Mouse (Mus musculus) megakaryocyte, adult 5-6 weeks (primary cell): ENCODE results near the gene Fbxo27. TPM values are rescaled to one million over a fixed set of nuclear protein-coding genes. Genes with fewer than 3 reads are reported as not detected.
"Not testable (repeated sequence)": the region's sequence is repeated elsewhere in the genome, so short reads cannot be mapped to it uniquely, and the experiment has no call there.

Experiments used
- ATAC-seq: 2 replicates; pipeline ENCODE4 v1.8.0; 2016; ENCODE audit warnings: mild to moderate bottlenecking, inconsistent platforms; ENCODE audit not compliant: poor library complexity, severe bottlenecking
- total RNA-seq, 2 experiments: library from RNA; stranded (forward) in 1 of 2; stranded (reverse) in 1 of 2; fragments of 153-499, 151-499 nt in 1 of 2; fragments of 221-1000, 200-1000 nt in 1 of 2; gene quantifications; 2 replicates each; pipeline versions ENCODE4 v1.2.3 to v1.2.4; 2015 to 2017

Fbxo27 gene
- total RNA-seq, 2 experiments from 2014 or later: 0.58 to 0.70 TPM

DNA sequence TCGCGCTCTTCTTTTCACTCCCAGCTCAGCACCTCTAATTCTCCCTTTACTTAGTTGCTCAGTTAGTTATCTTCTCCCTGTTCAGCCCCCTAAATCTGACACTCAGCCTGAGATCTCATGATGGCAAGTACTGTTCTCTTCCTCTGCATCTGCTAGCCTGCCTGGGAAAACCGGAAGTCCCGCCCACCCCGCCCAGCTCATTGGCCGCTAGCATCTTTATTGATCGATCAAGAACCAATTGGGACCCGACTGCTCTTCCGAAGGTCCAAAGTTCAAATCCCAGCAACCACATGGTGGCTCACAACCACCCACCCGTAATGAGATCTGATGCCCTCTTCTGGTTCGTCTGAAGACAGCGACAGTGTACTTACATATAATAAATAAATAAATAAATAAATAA lies 8.7 kb downstream of the Fbxo27 start:
- ATAC-seq: not testable (repeated sequence)

DNA sequence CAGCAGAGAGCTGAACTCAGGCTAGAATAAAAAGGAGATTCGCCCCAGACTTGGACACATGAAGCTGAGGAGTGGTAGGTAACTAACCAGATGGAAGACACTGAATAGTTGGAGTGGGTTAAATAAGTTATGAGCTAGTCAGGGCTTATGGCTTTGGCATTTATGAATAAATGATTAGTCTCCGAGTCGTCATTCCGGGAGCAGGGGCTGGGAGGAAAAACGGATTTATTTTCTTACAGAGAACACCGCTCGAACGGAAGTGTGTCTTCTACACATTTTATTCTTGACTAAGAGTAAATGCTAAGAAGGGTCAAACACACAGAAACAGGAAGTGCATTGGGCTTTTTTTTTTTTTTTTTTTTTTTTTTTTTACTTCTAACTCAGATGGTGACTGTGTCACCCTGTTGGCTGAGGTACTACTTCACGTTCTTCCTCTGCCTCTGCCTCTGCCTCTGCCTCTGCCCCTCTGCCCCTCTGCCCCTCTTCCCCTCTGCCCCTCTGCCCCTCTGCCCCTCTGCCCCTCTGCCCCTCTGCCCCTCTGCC lies 10.0 kb downstream of the Fbxo27 start:
- ATAC-seq: peak; percentile 78

DNA sequence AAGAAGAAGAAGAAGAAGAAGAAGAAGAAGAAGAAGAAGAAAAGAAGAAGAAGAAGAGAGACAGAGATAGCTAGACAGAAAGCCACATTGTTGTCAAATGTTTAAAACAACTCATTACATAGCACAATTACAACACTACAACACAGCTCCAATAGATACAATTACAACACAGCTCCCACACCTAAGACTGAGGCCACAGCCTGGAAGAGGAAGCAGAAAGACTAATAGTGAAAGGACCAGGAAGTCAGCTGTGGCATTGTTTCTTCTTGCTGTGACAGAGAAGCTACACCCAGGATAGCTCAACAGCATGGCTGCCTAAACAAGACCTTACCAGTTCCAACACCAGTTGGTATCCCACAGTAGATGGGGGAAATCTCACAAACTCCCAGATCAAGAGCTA lies 16.8 kb downstream of the Fbxo27 start:
- peak; percentile 90 for ATAC-seq

DNA sequence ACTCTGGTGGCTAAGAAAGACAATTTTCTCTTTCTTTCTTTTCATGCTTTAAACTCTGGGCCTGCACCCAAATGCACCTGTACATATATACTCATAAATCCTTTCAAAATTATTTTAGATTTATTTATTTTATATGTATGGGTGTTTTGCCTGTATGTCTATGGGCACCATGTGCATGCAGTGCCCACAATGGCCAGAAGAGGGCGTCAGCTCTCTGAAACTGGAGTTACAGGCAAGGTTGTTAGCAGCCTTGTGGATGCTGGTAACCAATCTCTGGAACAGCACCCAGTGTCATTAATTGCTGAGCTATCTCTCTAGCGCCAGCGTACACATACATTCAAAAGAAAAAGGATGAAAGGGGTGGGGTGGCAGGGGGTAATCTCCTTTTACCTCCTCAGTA lies 18.3 kb downstream of the Fbxo27 start:
- no peak for ATAC-seq

DNA sequence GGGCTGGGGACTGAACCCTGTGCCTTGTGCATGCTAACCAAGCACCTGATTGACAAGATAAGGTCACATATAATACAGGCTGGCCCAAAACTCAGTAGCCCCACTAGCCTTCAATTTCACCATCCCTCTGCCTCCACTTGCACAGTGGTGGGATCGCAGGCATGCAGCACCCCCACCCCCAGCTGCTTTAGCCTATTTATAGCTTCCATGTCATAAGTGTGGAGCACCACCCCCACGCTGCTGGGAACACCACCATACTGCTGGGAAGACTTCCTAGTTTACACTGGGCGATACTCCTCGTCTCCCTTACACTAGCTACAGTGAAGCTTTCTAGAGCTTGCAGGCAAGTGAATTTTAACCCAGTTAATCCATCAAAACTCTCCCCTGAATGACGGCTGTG lies 22.0 kb downstream of the Fbxo27 start:
- no peak for ATAC-seq

DNA sequence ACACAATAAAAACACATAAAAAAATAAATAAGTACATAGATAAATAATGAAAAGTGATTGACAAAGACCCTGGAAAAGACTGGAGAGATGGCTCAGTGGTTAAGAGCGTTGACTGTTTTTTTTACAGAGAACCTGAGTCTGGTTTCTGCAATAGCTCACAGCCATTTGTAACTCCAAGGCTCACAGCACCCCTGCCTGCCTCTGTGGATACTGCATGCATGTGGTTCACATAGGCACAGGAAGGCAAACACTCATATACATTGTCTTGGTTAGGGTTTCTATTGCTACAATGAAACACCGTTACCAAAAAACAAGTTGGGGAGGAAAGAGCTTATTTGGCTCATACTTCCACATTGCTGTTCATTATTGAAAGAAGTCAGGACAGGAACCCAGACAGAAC lies 22.9 kb downstream of the Fbxo27 start:
- no peak for ATAC-seq

DNA sequence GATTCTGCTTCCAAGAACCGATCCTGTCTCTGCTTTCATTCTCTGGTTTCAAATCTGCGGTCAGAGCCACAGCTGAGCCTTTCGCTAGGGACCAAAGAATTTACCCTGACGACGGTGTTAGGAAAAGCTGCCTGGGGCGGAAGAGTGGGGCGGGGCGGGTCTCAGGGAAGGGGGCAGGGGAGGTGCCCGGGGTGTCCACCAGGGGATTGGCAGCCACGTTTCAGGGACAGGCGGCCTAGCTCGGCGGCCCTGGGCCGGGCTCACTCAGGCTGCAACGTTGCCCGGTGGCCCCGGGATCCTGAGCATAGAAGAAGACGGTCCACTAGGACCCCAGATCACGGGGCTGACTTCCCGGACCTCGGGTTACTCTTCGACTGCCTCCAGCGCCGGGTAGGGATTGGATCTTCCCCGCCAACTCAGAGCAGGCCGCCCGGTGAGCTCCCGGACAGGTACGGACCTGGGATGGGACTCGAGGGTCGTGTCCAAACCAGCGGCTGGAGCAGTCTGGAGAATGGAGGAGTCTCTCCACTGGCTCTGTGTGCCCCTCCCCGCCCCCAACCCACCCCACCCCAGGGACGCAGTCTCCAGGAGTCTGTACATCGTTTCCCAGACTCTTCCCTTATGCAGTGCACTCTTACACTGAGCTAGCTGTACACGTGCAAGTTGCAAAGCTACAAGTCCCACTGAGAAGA lies 24.1 kb downstream of the Fbxo27 start, which contains the start of gene Fbxo17:
Gene Fbxo17 (plus strand): TSS at position 215 of the 692 bp plus-strand sequence.
- peak; percentile 89 for ATAC-seq

DNA sequence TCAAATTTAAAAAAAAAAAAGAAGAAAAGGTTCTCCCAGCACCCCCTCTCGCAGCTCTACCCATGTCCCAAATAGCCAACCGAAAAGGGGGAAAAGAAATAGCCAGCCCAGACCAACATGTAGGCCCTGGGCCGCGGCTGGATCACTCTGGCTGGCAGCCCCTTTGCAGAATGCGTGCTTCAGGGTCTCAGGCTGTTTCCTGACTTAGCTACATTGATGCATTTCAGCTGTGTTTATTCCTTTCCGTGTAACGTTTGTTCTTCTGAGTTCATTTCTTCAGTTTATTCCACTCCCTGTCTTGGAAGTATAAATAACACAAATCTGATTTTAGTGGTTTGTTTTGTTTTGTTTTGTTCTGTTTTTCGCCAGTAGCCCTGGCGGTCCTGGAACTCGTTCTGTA lies 25.1 kb downstream of the Fbxo27 start:
- ATAC-seq: no peak

DNA sequence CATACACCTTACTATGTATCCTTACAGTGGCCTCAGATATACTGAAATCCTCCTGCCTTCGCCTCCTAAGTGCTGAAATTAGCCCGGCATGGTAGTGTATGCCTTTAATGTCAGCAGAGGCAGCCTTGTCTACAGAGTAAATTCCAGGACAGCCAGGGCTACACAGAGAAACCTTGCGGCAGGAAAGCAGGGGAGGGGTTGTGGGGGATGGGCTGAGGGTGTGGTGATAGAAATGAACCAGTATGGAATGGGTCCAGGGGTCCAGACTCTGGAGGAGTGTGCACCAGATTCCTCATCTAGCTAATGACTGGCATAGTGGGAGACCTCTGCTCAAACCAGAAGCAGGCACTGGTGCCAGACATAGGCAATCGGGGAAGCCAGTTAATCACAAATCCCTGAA lies 26.5 kb downstream of the Fbxo27 start:
- ATAC-seq: no peak

DNA sequence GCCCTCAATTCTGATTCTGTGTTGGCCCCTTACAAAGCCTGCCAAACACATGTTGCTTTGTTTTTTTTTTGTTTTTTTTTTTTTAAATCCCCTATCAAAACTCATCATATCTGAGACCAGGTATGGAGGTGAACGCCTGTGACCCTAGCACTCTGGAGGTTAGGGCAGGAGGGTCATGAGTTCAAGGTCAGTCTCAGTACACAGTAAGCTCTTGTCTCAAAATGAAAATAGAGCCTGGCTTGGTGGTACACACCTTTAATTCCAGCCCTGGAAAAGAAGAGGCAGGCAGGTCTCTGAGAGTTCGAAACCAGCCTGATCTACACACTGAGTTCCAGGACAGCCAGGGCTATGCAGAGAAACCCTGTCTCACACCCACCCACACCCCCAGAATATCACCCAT lies 27.0 kb downstream of the Fbxo27 start:
- no peak for ATAC-seq

DNA sequence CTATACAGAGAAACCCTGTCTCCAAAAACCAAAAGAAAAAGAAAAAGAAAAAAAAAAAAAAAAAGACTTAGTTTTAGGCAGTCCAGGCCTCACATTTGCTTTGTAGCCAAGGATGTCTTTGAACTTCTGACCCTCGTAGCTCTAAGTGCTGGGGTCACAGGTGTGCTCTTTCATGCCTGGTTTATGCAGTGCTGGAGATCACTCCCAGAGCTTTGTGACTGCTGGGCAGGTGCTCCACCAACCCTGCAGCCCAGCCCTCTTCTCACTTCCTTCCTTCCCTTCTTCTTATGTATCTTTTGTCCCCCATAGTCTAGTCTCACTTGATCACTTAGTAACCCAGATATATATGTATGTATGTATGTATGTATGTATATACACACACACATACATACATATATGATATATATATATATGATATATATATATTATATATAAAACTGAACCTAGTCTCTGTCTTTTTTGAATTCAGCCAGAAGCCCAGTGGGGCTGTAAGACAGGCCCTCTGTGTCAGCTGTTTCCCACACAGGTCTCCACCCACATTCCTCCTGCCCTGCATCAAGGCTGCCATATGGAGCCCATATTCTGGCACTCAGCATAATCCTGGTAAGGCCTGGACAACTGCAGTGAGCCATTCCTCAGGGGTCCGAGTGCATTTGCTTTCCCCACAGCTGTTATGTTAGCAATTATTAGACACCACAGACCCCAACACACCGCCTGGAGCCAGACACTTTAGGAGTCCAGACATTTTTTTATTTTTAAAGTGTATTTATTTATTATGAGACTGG lies 28.3 kb downstream of the Fbxo27 start:
- ATAC-seq: no peak

DNA sequence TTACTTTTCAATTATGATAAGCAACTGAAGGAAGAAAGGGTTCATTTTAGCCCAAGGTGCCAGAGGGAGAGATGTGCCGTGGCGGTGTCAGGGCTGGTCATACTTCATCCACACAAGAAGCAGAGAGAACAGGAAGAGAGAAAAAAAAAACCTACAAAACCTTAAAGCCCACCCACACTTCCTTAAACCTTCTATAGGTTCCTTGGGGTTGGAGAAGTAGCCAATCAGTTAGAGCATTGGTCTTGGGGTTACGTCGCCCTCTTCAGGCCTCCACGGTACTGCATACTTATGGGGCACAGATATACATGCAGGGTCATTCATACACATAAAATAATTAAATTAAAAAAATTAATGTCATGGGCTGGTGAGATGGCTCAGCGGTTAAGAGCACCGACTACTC lies 29.4 kb downstream of the Fbxo27 start:
- peak; percentile 40; the same call in 1 of the 2 replicates for ATAC-seq

DNA sequence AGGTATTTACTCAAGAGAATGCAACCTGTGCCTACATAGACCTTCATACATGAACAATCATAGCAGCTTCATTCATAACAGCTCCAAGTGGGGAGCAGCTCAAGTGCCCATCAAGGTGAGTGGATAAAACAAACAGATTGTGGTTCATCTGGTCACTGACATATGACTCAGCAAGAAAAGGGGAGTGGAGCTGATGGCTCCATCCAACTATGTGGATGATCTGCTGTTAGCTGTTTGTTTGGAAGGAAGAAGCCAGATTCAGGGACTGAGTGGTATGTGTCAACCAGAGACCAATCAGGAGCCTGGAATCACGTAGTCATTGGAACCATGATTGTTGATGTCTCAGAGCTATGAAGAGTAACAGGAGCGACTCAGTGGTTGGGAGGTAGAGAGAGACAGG lies 32.0 kb downstream of the Fbxo27 start:
- no peak for ATAC-seq

DNA sequence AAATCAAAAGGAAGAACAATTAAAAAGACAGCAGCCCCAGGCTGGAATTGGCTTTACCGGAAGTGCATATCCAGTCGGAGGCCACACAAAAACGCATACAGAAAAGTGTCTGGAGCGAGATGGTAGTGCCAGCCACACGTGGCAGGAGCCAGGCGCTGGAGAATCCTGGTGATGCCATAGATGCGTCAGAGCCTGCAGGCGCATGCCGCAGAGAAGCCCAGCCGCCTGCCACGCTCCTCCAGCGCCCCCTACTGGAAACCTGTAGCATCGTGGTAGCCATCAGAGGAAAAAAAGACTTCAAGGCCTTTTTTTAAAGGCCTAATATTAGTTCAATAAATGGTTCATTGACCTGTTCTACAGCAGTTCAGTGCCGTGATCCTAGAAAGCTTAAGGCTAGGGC lies 34.0 kb downstream of the Fbxo27 start:
- peak; percentile 97 for ATAC-seq

DNA sequence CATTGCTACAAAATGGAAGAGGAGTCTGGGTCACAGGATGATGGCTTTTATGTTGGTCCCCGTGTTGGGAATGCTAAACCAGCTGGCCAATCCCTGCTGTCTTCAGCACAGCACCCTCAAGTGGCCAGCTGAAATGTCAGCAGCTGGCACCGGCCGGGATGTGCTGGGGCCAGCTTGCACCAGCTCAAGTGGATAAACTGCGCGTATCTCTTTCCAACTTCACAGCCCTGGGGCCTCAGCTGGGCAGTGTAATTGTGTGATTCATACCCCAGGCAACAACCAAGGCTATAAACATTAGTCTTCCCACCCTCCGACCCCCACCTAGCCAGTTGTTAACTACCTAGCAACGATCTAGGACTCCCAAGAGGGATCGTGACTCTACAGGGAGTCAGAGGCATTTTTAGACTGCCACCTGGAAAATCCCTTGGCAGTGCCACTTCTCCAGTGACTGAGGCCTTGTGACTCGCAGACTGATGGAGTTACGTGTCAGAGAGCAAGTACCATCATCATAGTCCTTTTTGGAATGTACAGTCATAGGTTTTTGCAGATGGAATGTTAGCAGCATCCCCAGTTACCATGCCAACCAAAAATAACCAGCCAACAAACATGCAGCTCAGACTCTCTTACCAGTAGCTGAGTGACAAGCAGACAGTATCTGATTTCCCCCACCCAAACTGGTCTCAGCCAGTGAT lies 35.1 kb downstream of the Fbxo27 start:
- no peak for ATAC-seq

DNA sequence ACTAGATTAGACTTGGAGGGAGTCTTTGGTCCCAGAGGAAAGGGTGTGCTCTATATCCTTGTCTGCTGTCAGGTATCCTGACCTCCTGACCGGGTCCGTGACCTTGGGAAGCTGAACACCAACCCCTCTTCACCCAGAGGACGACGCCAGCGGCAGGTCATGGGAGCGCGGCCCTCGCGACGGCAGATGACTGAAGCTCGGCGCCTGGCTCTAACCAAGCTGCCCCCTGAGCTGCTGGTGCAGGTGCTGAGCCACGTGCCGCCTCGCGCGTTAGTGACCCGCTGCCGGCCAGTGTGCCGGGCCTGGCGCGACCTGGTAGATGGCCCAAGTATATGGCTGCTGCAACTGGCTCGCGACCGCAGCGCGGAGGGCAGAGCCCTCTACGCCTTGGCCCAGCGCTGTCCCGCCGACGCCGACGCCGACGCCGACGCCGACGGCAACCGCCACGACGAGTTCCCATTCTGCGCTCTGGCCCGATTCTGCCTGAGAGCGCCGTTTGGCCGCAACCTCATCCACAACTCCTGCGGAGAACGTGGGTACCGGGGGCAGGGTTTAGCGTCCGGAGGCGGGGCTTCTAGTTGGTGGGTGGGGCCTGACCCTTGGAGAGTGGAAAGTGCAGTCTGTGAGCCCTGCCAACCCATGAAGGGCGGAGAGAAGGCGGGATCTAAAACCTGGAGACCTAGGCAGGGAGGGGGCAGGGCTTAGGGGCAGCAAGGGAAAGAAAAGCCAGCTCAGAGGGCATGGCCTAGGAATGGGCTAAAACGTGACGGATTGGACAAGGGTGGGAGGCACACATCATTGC lies 39.9 kb downstream of the Fbxo27 start:
- ATAC-seq: peak; percentile 97

DNA sequence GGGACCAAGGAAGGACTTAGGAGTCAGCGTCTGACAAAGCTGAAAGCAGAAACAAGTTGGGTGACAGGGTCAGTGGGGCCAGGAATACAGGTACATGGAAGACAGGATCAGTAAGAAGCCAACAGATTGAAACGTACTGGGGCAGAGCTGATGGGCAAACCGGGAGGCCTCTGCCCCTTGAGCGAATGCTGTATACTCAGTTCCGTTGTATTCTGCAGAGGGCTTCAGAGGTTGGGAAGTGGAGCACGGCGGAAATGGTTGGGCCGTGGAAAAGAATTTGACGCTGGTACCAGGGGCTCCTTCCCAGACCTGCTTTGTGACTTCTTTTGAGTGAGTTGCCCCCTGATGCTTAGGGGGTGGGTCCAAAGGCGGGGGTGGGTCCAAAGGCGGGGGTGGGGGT lies 40.6 kb downstream of the Fbxo27 start:
- ATAC-seq: 0 out of 2 replicates have a peak, but pooled peaks have one; percentile 17

DNA sequence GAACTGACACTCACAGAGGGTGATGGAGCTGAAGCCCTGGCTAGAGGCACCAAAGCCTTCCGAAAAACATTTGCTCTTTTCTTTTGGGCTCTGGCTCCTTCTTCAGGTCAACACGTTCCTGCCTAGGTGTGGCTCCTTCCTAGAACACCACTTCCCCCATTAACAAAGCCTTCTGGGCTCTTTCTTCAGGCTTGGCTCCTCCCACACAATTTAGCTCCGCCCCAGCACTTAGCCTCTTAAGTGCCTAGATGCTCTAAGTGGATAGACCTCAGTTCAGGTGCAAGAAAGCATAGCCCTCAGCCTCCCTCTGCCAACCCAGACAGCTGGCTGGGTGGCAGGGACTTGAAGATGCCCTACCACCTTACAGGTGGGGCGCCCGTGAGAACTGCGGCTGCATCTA lies 43.1 kb downstream of the Fbxo27 start:
- ATAC-seq: no peak

DNA sequence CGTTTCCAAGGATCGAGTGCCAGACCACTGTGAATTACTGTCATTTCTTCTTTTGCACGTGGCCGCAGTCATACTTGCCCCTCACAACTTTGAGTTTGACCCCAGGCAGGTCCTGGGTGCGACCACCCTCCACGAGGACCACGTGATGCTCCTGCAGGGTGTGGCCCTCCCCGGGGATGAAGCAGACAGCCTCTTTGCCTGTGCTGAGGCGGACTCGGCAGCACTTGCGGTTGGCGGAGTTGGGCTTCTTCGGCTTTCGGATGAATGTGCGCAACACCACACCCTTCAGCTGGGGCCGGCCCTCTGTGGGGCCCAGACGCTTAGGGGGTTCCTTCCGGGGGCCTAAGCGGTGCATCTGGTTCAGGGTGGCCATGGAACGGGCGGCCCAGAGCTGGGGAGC lies 47.2 kb downstream of the Fbxo27 start:
- no peak for ATAC-seq

DNA sequence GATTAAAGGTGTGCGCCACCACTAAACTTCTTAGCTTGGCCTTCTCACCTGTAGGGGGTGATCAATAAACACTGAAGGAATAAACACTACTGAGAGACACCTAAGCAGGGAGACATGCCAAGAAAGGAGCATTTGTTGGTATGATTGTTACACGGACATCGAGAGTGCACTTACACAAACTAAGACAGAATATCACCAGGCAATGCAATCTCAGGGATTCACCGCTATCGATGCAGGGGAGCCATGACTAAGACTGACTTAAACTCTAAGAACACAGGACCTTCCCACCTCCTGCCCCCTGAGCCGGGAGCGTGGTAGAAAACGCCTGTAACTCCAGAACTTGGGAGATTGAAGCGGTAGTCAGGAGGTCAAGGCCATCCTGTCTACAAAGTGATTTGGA lies 48.3 kb downstream of the Fbxo27 start:
- ATAC-seq: no peak

DNA sequence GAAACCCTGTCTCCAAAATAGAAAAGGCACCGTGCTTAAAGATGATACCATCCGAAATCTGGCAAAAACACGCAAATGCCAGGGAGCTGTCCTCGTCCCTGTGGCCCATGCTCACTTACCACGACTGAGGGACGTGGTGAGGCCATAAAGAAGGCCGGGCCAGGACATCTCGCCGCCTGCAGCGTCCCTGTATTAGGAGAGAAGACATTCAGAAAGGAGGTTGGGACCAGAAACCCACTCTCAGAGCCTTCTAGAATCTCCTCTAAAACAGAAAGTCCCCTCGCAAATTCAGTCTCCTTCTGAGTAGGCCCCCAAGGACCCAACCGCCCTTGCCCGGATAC lies 48.7 kb downstream of the Fbxo27 start:
- peak; percentile 22 for ATAC-seq
